ENCODE assay signal across 14 mouse cellular contexts in the genomic region with DNA sequence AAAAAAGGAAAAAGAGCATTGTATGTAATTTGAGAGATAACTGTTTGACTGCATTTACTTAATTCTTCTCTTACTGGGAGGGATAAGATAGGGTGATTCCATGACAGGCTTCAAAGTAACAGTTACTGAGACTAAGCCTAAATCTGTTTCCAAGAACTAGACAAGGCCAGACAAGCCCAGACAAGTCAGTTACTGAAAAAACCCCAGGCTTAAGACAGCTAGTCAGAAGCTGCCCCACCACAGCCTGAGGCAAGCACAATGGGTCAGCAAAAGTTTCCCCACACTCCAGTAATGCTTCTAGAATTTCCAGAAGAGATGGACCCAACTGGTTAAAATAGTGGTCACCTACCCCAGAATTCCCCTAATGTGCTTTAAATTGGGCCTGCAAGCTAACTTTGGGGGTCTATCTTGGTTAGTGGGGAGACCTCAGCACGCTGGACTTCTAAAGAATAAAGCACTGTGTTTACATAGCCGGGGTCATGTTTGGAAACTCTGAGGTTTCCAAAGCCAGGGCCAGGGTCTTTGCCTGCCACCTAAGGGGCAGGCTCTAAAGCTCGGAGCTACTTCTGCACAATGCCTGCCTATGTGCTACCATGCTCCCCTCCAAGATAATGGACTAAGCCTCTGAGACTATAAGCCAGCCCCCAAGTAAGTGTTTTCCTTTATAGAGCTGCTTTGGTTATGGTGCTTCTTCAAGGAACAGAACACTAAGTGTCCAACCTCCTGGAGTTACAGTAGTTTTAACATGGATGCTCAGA. TPM values are rescaled to one million over a fixed set of nuclear protein-coding genes. Genes with fewer than 3 reads are reported as not detected.
DNase-seq lines count a peak whose midpoint lies in the region; ATAC-seq and TF ChIP-seq lines count a peak whose summit lies in the region.
"Had no signal": no experiment of that assay in that cellular context is flagged by ENCODE, and none has a peak within 500 bp of the region (broad histone marks: within the 10 kb centered on the region; RNA-seq: fewer than 3 reads in every experiment).

No protein-coding gene starts in this region.

- 66% methylated on average over 3 of the region's 3 CpGs for WGBS in heart, embryonic 16.5 days
- 63% methylated on average over 3 of the region's 3 CpGs for WGBS in liver, postnatal 0 days (ENCODE audit: insufficient replicate concordance)

- H3K27me3 ChIP-seq in heart, embryonic 16.5 days (ENCODE audit: control insufficient read depth, insufficient read depth, low read length) = no peaks in the 10 kb centered on the region
- H3K27me3 ChIP-seq in E14TG2a.4 (ENCODE audit: insufficient read depth, low read length) = no peaks in the 10 kb centered on the region
- no peaks in the 10 kb centered on the region for H3K27me3 ChIP-seq in liver, postnatal 0 days (ENCODE audit: insufficient read depth, low read length)
- H3K27me3 ChIP-seq: stomach, embryonic 15.5 days had no signal

- H3K9me3 ChIP-seq in heart, embryonic 16.5 days (replicated peaks; ENCODE audit: control insufficient read depth, low read length) = no peaks in the 10 kb centered on the region
- no peaks in the 10 kb centered on the region for H3K9me3 ChIP-seq in E14TG2a.4 (ENCODE audit: low read length)
- H3K9me3 ChIP-seq in liver, postnatal 0 days (ENCODE audit: low read length) = no peaks in the 10 kb centered on the region
- H3K9me3 ChIP-seq: stomach, embryonic 15.5 days had no signal

- peak overlapping the region; percentile 1; the same call in 1 of the 2 replicates for H3K27ac ChIP-seq in heart, embryonic 16.5 days (ENCODE audit: low read length)
- no peak overlapping the region; the same call in 1 of the 2 replicates for H3K27ac ChIP-seq in liver, postnatal 0 days (ENCODE audit: low read depth)
- no peak overlapping the region for H3K27ac ChIP-seq in gastrocnemius, adult 2 months
- H3K27ac ChIP-seq: stomach, embryonic 15.5 days had no signal

- H3K36me3 ChIP-seq in heart, embryonic 16.5 days (ENCODE audit: control insufficient read depth, insufficient read depth) = peaks cover 14% of the 10 kb centered on the region
- peaks cover 38% of the 10 kb centered on the region for H3K36me3 ChIP-seq in E14TG2a.4 (ENCODE audit: insufficient read depth, low read length)
- peaks cover 27% of the 10 kb centered on the region for H3K36me3 ChIP-seq in liver, postnatal 0 days (replicated peaks; ENCODE audit: insufficient read depth, low read length)

- H3K4me3 ChIP-seq in heart, embryonic 16.5 days (ENCODE audit: low read length) = no peak overlapping the region
- H3K4me3 ChIP-seq in E14TG2a.4 (replicated peaks; ENCODE audit: low read length) = peak overlapping the region; percentile 82
- H3K4me3 ChIP-seq in liver, postnatal 0 days (ENCODE audit: low read depth, low read length) = no peak overlapping the region
- H3K4me3 ChIP-seq in gastrocnemius, adult 2 months = no peak overlapping the region
- H3K4me3 ChIP-seq: stomach, embryonic 15.5 days had no signal

- peaks cover 12% of the 10 kb centered on the region for H3K4me1 ChIP-seq in heart, embryonic 16.5 days (ENCODE audit: control insufficient read depth, insufficient read depth, low read length)
- peaks cover 63% of the 10 kb centered on the region for H3K4me1 ChIP-seq in E14TG2a.4 (replicated peaks; ENCODE audit: low read depth, low read length)
- peaks cover 17% of the 10 kb centered on the region for H3K4me1 ChIP-seq in liver, postnatal 0 days (ENCODE audit: insufficient read depth)

- H3K9ac ChIP-seq in heart, embryonic 16.5 days (ENCODE audit: low read length) = no peak overlapping the region
- no peak overlapping the region for H3K9ac ChIP-seq in liver, postnatal 0 days (replicated peaks)
- H3K9ac ChIP-seq: stomach, embryonic 15.5 days had no signal

- intact Hi-C loops in gastrocnemius, adult 2 months (cut with DNase I) = no loop called here

- no peak overlapping the region for H3K4me2 ChIP-seq in heart, embryonic 16.5 days (ENCODE audit: low read depth, low read length)
- H3K4me2 ChIP-seq in liver, postnatal 0 days (ENCODE audit: low read depth, low read length) = peak overlapping the region; percentile 6; the same call in 1 of the 2 replicates
- H3K4me2 ChIP-seq: stomach, embryonic 15.5 days had no signal

- TF ChIP-seq CTCF in E14TG2a.4 (conservative IDR thresholded peaks at IDR 0.05; ENCODE audit: low read length) = no peak
- no peak for TF ChIP-seq CTCF in liver, postnatal 0 days (IDR thresholded peaks at IDR 0.05; ENCODE audit: low read depth)
- TF ChIP-seq CTCF in gastrocnemius, adult 2 months (IDR thresholded peaks at IDR 0.05) = no peak

- DNase-seq in heart, adult 18-20 months = no peak
- peak; percentile 27 for DNase-seq in c-Kit-positive CD71-positive TER-119-positive erythroid progenitor cells, embryonic 14.5 days (ENCODE audit: low spot score)
- no peak for DNase-seq in liver, postnatal 0 days
- DNase-seq in lung, postnatal 36 days = no peak
- no peak for DNase-seq in kidney, postnatal 25 days
- DNase-seq in gastrocnemius, adult 2 months = no peak
- DNase-seq: adrenal gland, postnatal 10 days; cerebellum, adult 11-12 months; kidney, postnatal 36 days; lung, adult 2 months; right cerebral cortex, postnatal 25 days had no signal

- TF ChIP-seq EP300 in liver, postnatal 0 days (IDR thresholded peaks at IDR 0.05; ENCODE audit: low read depth) = no peak

- no peak for ATAC-seq in heart, embryonic 16.5 days (replicated peaks; ENCODE audit: extremely low read depth, insufficient read depth, low FRiP score)
- no peak for ATAC-seq in liver, postnatal 0 days

RNA-seq across cellular contexts. Expression of gene Mdm4, which starts 10.0 kb away (rescaled TPM):
- polyA plus RNA-seq in heart, embryonic 16.5 days (2015; fragmentation: Nextera tagmentation; extraction: Ambion mirVana) = 20.7 and 25.6 TPM in 2 replicates
- 10 to 100 TPM; 19.7 to 27.7 TPM for total RNA-seq in heart, adult 18-20 months (2021)
- polyA plus RNA-seq in liver, postnatal 0 days (2015; fragmentation: Nextera tagmentation; extraction: Ambion mirVana) = 5.8 and 9.0 TPM in 2 replicates
- 10 to 100 TPM; 26.3 to 32.4 TPM for total RNA-seq in gastrocnemius, adult 2 months (2021)

RNA-seq across cellular contexts. Expression of gene Pik3c2b, which starts 25.2 kb away (rescaled TPM):
- polyA plus RNA-seq in heart, embryonic 16.5 days (2015; fragmentation: Nextera tagmentation; extraction: Ambion mirVana) = 9.5 and 10.1 TPM in 2 replicates
- total RNA-seq in heart, adult 18-20 months (2021) = 10 to 100 TPM; 13.9 to 14.3 TPM
- 0.83 and 1.00 TPM in 2 replicates for polyA plus RNA-seq in liver, postnatal 0 days (2015; fragmentation: Nextera tagmentation; extraction: Ambion mirVana)
- 10 to 100 TPM in 1 of 2 experiments, 1 to 10 TPM in 1; 9.8 to 11.0 TPM for total RNA-seq in gastrocnemius, adult 2 months (2021)
